Mouse (Mus musculus): Measurements from ENCODE around the gene Mmp25. TPM values are rescaled to one million over a fixed set of nuclear protein-coding genes. Genes with fewer than 3 reads are reported as not detected.
A peak's percentile ranks its signal among the peaks of the same experiment; 100 is the strongest.

Mmp25 gene
- polyA plus RNA-seq, 1 experiment from 2014 or later, result 0.66 TPM

DNA sequence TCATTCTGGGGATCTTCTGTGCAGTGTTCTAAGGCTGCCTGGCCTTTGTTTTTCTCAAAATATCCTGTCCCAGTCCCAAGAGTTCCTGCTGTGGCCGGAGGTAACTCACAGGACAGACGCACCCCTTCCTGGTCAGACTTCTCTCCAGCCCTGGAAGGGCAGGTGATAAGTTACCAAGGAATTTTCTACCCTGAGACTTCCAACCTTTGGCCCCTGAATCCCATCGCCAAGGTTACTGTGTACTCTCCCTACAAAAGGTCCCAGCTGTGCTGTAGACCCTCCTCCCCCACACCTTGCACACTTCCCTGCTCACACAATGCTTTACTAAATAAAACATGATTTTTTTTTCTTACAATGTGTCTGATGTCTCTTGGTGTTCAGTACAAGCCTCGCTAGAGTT lies 37.0 kb upstream of the Mmp25 start:
- no peak overlapping the region for H3K9ac ChIP-seq (ENCODE audit: low read depth, low read length)
- peak overlapping the region; percentile 54 for H3K4me2 ChIP-seq (ENCODE audit: low read length)
- H3K9me3 ChIP-seq (replicated peaks; ENCODE audit: low read length), result no peaks in the 10 kb centered on the region
- H3K27ac ChIP-seq, result peak overlapping the region; percentile 84
- no peaks in the 10 kb centered on the region for H3K36me3 ChIP-seq (ENCODE audit: insufficient read depth, low read length)
- WGBS, result 25% methylated on average over 4 of the region's 4 CpGs
- DNase-seq (ENCODE audit: low spot score), result no peak
- peaks cover 10% of the 10 kb centered on the region; the same call in 1 of the 2 replicates for H3K4me1 ChIP-seq (replicated peaks; ENCODE audit: insufficient read depth, low read length)
- no peak overlapping the region for H3K4me3 ChIP-seq (replicated peaks; ENCODE audit: low read depth, low read length)
- peak; percentile 60 for ATAC-seq (replicated peaks; ENCODE audit: low FRiP score, low read depth)
- no peak for TF ChIP-seq CTCF (IDR thresholded peaks at IDR 0.05; ENCODE audit: low read depth)
- H3K27me3 ChIP-seq (ENCODE audit: insufficient read depth, low read length), result peaks cover 10% of the 10 kb centered on the region; the same call in 1 of the 2 replicates

DNA sequence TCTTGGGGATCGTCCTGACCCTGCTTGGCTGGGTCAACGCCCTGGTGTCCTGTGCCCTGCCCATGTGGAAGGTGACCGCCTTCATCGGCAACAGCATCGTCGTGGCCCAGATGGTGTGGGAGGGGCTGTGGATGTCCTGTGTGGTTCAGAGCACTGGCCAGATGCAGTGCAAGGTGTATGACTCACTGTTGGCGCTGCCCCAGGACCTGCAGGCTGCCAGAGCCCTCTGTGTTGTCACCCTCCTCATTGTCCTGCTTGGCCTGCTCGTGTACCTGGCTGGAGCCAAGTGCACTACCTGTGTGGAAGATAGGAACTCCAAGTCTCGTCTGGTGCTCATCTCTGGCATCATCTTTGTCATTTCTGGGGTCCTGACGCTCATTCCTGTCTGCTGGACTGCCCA lies 36.0 kb upstream of the Mmp25 start:
- Histone ChIP-seq H3K4me1 (replicated peaks; ENCODE audit: insufficient read depth, low read length) (peaks cover 16% of the 10 kb centered on the region; the same call in 1 of the 2 replicates), H3K36me3 (ENCODE audit: insufficient read depth, low read length) (no peaks in the 10 kb centered on the region), H3K4me2 (ENCODE audit: low read length) (peak overlapping the region; percentile 54), H3K9ac (ENCODE audit: low read depth, low read length) (0 out of 2 replicates have a peak overlapping the region, but pooled peaks have one; percentile 18), H3K4me3 (replicated peaks; ENCODE audit: low read depth, low read length) (no peak overlapping the region), H3K9me3 (replicated peaks; ENCODE audit: low read length) (no peaks in the 10 kb centered on the region), H3K27ac (peak overlapping the region; percentile 84), H3K27me3 (ENCODE audit: insufficient read depth, low read length) (peaks cover 10% of the 10 kb centered on the region; the same call in 1 of the 2 replicates)
- WGBS, result 49% methylated on average over 10 of the region's 10 CpGs
- DNase-seq (ENCODE audit: low spot score), result no peak
- TF ChIP-seq CTCF (IDR thresholded peaks at IDR 0.05; ENCODE audit: low read depth), result no peak
- 0 out of 2 replicates have a peak, but pooled peaks have one; percentile 12 for ATAC-seq (replicated peaks; ENCODE audit: low FRiP score, low read depth)

DNA sequence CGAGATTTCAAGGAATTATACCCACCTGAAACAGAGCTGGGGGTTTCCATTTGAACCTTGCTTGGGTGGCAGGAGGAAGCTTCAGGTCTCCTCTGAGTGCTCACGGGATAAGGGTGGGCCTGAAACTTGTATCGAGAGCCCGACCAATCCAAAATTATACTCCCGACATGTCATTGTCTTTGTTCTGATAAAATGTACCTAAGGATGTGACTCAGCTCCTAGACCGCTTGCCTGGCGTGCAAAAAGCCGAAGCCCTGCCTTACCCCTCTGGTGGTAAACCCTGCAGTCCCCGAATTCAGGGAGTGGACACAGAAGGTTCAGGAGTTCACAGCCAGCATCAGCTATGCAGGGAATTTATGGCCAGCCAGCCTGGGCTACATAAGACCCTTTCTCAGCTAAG lies 35.3 kb upstream of the Mmp25 start:
- no peaks in the 10 kb centered on the region for H3K36me3 ChIP-seq (ENCODE audit: insufficient read depth, low read length)
- H3K9me3 ChIP-seq (replicated peaks; ENCODE audit: low read length), result no peaks in the 10 kb centered on the region
- 67% methylated on average over 9 of the region's 9 CpGs for WGBS
- DNase-seq (ENCODE audit: low spot score) (no peak), ATAC-seq (replicated peaks; ENCODE audit: low FRiP score, low read depth) (no peak)
- H3K4me3 ChIP-seq (replicated peaks; ENCODE audit: low read depth, low read length), result peak overlapping the region; percentile 38; the same call in 1 of the 2 replicates
- peaks cover 23% of the 10 kb centered on the region for H3K4me1 ChIP-seq (replicated peaks; ENCODE audit: insufficient read depth, low read length)
- H3K9ac ChIP-seq (ENCODE audit: low read depth, low read length), result no peak overlapping the region
- H3K4me2 ChIP-seq (ENCODE audit: low read length), result peak overlapping the region; percentile 60
- peaks cover 10% of the 10 kb centered on the region; the same call in 1 of the 2 replicates for H3K27me3 ChIP-seq (ENCODE audit: insufficient read depth, low read length)
- H3K27ac ChIP-seq, result peak overlapping the region; percentile 60
- no peak for TF ChIP-seq CTCF (IDR thresholded peaks at IDR 0.05; ENCODE audit: low read depth)

DNA sequence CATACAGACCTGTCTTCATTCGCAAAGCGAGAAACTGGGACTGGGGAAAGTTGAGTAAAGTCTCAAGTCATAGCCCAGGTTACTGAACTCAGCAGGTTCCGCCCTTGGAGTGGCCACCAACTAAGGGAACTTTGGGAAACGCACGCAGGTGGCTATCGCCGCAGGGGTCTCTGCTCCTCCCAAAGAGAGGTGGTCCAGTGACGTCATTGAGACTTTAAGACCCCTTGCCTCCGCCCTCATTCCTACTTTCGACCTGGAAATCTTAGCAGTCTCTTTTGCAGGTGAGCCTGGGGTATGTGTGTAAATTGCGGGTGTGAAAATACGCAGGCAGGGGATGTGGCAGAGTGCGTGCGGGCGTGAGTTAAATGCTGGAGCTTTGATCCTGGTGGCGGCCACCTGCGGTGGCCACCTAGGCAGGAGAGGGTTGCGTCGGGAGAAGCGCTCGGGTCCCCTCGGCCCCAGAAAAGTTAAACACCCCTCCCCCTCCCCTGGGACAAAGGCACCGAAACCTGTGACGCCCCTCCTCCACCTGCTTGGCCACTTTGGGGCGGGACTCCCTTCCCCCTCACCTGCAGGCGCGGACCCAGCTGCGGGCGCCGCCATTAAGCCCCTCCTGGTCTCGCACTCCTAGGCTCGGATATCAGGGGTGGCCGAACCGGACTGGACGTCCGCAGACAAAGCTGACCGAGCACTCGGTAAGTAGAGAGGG lies 34.2 kb upstream of the Mmp25 start, which contains the start of gene Cldn6:
Gene Cldn6, plus strand, starts transcription at position 123 of the 709 bp plus-strand sequence.
- H3K4me3 ChIP-seq (replicated peaks; ENCODE audit: low read depth, low read length), result peak within 1 kb of the TSS; percentile 38
- peaks cover 33% of the 10 kb centered on the region for H3K4me1 ChIP-seq (replicated peaks; ENCODE audit: insufficient read depth, low read length)
- peak within 1 kb of the TSS; percentile 60 for H3K27ac ChIP-seq
- peak within 1 kb of the TSS; percentile 57 for H3K9ac ChIP-seq (ENCODE audit: low read depth, low read length)
- H3K4me2 ChIP-seq (ENCODE audit: low read length), result peak within 1 kb of the TSS; percentile 60
- no peak for ATAC-seq (replicated peaks; ENCODE audit: low FRiP score, low read depth)
- H3K27me3 ChIP-seq (ENCODE audit: insufficient read depth, low read length), result peaks cover 10% of the 10 kb centered on the region; the same call in 1 of the 2 replicates
- no peaks in the 10 kb centered on the region for H3K36me3 ChIP-seq (ENCODE audit: insufficient read depth, low read length)
- no peak for TF ChIP-seq CTCF (IDR thresholded peaks at IDR 0.05; ENCODE audit: low read depth)
- no peaks in the 10 kb centered on the region for H3K9me3 ChIP-seq (replicated peaks; ENCODE audit: low read length)
- DNase-seq (ENCODE audit: low spot score), result no peak
- WGBS, result 3% methylated on average over 38 of the region's 38 CpGs

DNA sequence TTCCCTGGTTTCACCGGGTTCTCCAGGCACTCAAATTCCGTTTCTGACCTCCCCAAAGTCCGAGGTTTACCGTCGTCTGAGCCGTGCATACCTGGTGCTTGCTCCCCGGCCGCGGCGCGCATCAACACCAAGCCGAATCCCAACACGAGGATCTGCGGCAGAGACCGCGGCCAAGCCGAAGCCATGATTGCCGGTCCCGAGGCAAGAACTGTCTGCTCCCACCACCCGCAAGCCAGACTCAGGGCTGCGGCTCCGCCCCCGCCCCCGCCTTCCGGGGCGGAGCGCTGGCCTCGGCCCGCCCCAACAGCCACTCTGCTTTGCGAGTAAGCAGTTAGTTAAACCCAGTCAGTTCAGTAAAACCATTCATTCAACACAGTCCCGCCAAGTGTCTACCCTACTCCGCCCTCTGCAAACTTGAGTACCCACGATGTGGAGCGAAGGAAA lies 32.2 kb upstream of the Mmp25 start, which contains the start of gene Tnfrsf12a:
Gene Tnfrsf12a, minus strand, starts transcription at position 233 of the 444 bp plus-strand sequence.
- DNase-seq (ENCODE audit: low spot score) (peak; percentile 89), ATAC-seq (replicated peaks; ENCODE audit: low FRiP score, low read depth) (peak; percentile 29)
- Histone ChIP-seq H3K9me3 (replicated peaks; ENCODE audit: low read length) (no peaks in the 10 kb centered on the region), H3K27ac (peak within 1 kb of the TSS; percentile 72), H3K27me3 (ENCODE audit: insufficient read depth, low read length) (peaks cover 10% of the 10 kb centered on the region; the same call in 1 of the 2 replicates), H3K4me1 (replicated peaks; ENCODE audit: insufficient read depth, low read length) (peaks cover 27% of the 10 kb centered on the region), H3K4me2 (ENCODE audit: low read length) (peak within 1 kb of the TSS; percentile 93), H3K4me3 (replicated peaks; ENCODE audit: low read depth, low read length) (peak within 1 kb of the TSS; percentile 48), H3K9ac (ENCODE audit: low read depth, low read length) (peak within 1 kb of the TSS; percentile 47), H3K36me3 (ENCODE audit: insufficient read depth, low read length) (no peaks in the 10 kb centered on the region)
- WGBS, result under 1% methylated on average over 34 of the region's 34 CpGs
- TF ChIP-seq CTCF (IDR thresholded peaks at IDR 0.05; ENCODE audit: low read depth), result no peak

DNA sequence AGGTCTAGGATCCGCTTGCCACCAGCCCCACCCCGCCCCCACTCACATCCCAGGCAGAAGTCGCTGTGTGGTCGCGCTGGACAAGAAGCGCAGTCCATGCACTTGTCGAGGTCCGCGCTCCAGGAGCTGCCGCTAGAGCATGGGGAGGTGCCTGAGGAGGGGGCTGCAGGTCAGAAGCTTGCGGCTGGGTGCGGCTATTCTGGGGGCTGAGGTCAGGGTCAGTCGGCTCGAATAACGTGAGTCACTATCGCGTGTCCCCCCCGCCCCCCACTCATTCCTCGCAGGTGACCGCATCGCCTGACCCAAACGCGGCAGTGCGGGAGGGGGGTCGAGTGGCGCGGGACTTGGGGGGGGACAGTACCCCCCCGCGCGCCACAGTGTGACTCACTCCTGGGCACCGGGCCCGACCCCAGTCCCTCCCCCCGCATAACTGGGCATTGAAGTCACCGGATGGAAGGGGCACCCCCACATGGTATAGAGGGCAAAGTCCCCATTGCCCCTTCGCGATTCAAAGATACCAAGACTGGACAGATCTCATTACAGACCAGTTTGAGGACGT lies 31.5 kb upstream of the Mmp25 start:
- peak overlapping the region; percentile 48 for H3K4me3 ChIP-seq (replicated peaks; ENCODE audit: low read depth, low read length)
- peak overlapping the region; percentile 47 for H3K9ac ChIP-seq (ENCODE audit: low read depth, low read length)
- DNase-seq (ENCODE audit: low spot score), result no peak
- H3K4me2 ChIP-seq (ENCODE audit: low read length), result peak overlapping the region; percentile 93
- ATAC-seq (replicated peaks; ENCODE audit: low FRiP score, low read depth), result 0 out of 2 replicates have a peak, but pooled peaks have one; percentile 11
- peak overlapping the region; percentile 72 for H3K27ac ChIP-seq
- H3K36me3 ChIP-seq (ENCODE audit: insufficient read depth, low read length), result no peaks in the 10 kb centered on the region
- H3K9me3 ChIP-seq (replicated peaks; ENCODE audit: low read length), result no peaks in the 10 kb centered on the region
- H3K4me1 ChIP-seq (replicated peaks; ENCODE audit: insufficient read depth, low read length), result peaks cover 27% of the 10 kb centered on the region
- under 1% methylated on average over 37 of the region's 37 CpGs for WGBS
- H3K27me3 ChIP-seq (ENCODE audit: insufficient read depth, low read length), result peaks cover 10% of the 10 kb centered on the region; the same call in 1 of the 2 replicates
- no peak for TF ChIP-seq CTCF (IDR thresholded peaks at IDR 0.05; ENCODE audit: low read depth)
